Comparison of ENCODE assay signal across 10 mouse cellular contexts in the genomic region with DNA sequence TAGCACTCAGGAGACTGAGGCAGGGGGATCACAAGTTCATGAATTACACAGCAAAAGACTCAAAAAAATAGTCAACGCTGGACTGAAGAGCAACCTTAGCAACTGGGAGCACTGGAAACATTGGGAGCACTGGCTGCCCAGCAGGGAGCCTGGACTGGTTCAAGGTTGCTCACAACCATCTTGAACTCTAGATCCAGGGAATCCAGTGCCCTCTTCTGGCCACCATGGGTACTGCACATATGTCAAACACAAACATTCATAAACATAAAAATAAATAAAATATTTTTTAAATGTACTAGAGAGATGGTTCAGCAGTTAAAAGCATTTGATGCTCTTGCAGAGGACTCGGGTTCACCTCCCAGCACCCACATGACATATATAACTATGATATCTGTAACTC. TPM values are rescaled to one million over a fixed set of nuclear protein-coding genes. Genes with fewer than 3 reads are reported as not detected.
DNase-seq lines count a peak whose midpoint lies in the region; ATAC-seq and TF ChIP-seq lines count a peak whose summit lies in the region.
"Had no signal": no experiment of that assay in that cellular context is flagged by ENCODE, and none has a peak within 500 bp of the region (broad histone marks: within the 10 kb centered on the region; RNA-seq: fewer than 3 reads in every experiment).

No protein-coding gene starts in this region.

- H3K9ac ChIP-seq in hindbrain, embryonic 13.5 days, result no peak overlapping the region
- H3K9ac ChIP-seq: embryonic facial prominence, embryonic 12.5 days; neural tube, embryonic 15.5 days; stomach, embryonic 15.5 days had no signal

- no peak for ATAC-seq in hindbrain, embryonic 13.5 days (ENCODE audit: low FRiP score)

- H3K4me2 ChIP-seq in hindbrain, embryonic 13.5 days, result no peak overlapping the region
- H3K4me2 ChIP-seq: embryonic facial prominence, embryonic 12.5 days; neural tube, embryonic 15.5 days; stomach, embryonic 15.5 days had no signal

- no peak overlapping the region for H3K4me3 ChIP-seq in E14TG2a.4 (replicated peaks; ENCODE audit: low read length)
- H3K4me3 ChIP-seq in hindbrain, embryonic 13.5 days, result no peak overlapping the region
- H3K4me3 ChIP-seq: embryonic facial prominence, embryonic 12.5 days; neural tube, embryonic 15.5 days; stomach, embryonic 15.5 days had no signal

- peak; percentile 47 to 59 for DNase-seq in kidney, postnatal 25 days
- DNase-seq in kidney, postnatal 10 days, result no peak
- peak; percentile 31 for DNase-seq in adipocyte (ENCODE audit: low spot score)
- DNase-seq in retina, embryonic 14.5 days (ENCODE audit: low spot score), result peak; percentile 42
- no peak for DNase-seq in urinary bladder, postnatal 10 days (ENCODE audit: low spot score)

- H3K27ac ChIP-seq in hindbrain, embryonic 13.5 days, result no peak overlapping the region
- H3K27ac ChIP-seq: embryonic facial prominence, embryonic 12.5 days; neural tube, embryonic 15.5 days; stomach, embryonic 15.5 days had no signal

- no peaks in the 10 kb centered on the region for H3K36me3 ChIP-seq in E14TG2a.4 (ENCODE audit: insufficient read depth, low read length)
- H3K36me3 ChIP-seq in hindbrain, embryonic 13.5 days, result no peaks in the 10 kb centered on the region
- H3K36me3 ChIP-seq: embryonic facial prominence, embryonic 12.5 days; neural tube, embryonic 15.5 days; stomach, embryonic 15.5 days had no signal

- H3K9me3 ChIP-seq in E14TG2a.4 (ENCODE audit: low read length), result peaks cover 5% of the 10 kb centered on the region; the same call in 1 of the 2 replicates
- H3K9me3 ChIP-seq in hindbrain, embryonic 13.5 days, result no peaks in the 10 kb centered on the region
- H3K9me3 ChIP-seq: embryonic facial prominence, embryonic 12.5 days; neural tube, embryonic 15.5 days; stomach, embryonic 15.5 days had no signal

- TF ChIP-seq CTCF in E14TG2a.4 (conservative IDR thresholded peaks at IDR 0.05; ENCODE audit: low read length), result peak; percentile 79

- WGBS in hindbrain, embryonic 13.5 days, result 54% methylated on average over 2 of the region's 2 CpGs

- H3K4me1 ChIP-seq in E14TG2a.4 (replicated peaks; ENCODE audit: low read depth, low read length), result peaks cover 47% of the 10 kb centered on the region
- no peaks in the 10 kb centered on the region for H3K4me1 ChIP-seq in hindbrain, embryonic 13.5 days (replicated peaks)
- H3K4me1 ChIP-seq: embryonic facial prominence, embryonic 12.5 days; neural tube, embryonic 15.5 days; stomach, embryonic 15.5 days had no signal

- H3K27me3 ChIP-seq in E14TG2a.4 (ENCODE audit: insufficient read depth, low read length), result peaks cover 18% of the 10 kb centered on the region
- H3K27me3 ChIP-seq in hindbrain, embryonic 13.5 days, result peaks cover 7% of the 10 kb centered on the region; the same call in 1 of the 2 replicates
- H3K27me3 ChIP-seq: embryonic facial prominence, embryonic 12.5 days; neural tube, embryonic 15.5 days; stomach, embryonic 15.5 days had no signal

RNA-seq across cellular contexts. Expression of a gene that starts 26.9 kb away (rescaled TPM):
- 0.53 and 0.65 TPM in 2 replicates for polyA plus RNA-seq in hindbrain, embryonic 13.5 days (2015; fragmentation: Nextera tagmentation; extraction: Ambion mirVana)

RNA-seq across cellular contexts. Expression of a gene that starts 59.4 kb away (rescaled TPM):
- 41.5 and 42.9 TPM in 2 replicates for polyA plus RNA-seq in hindbrain, embryonic 13.5 days (2015; fragmentation: Nextera tagmentation; extraction: Ambion mirVana)

Comparison
In these comparisons a context has a peak if more than half of its experiments do, and no peak if none do; other contexts are left out.
1. DNase-seq: peak in kidney, postnatal 25 days (2 of 2), adipocyte (single experiment) and retina, embryonic 14.5 days (single experiment); none in kidney, postnatal 10 days (single experiment) and urinary bladder, postnatal 10 days (single experiment).